Mouse (Mus musculus) adrenal gland, adult 8-10 months (tissue): ENCODE measurements around the gene Tmem132a. TPM values are rescaled to one million over a fixed set of nuclear protein-coding genes. Genes with fewer than 3 reads are reported as not detected.

ENCODE experiments used
- DNase-seq: peaks from one replicate; pipeline ENCODE4 v3.0.0; 2022
- total RNA-seq, 4 experiments: library from RNA; stranded (reverse); gene quantifications; 2 replicates each; pipeline ENCODE4 v1.2.4; 2022

Gene Tmem132a
- total RNA-seq, 4 experiments from 2014 or later, result 39.0 to 47.6 (median 39.9) TPM

DNA sequence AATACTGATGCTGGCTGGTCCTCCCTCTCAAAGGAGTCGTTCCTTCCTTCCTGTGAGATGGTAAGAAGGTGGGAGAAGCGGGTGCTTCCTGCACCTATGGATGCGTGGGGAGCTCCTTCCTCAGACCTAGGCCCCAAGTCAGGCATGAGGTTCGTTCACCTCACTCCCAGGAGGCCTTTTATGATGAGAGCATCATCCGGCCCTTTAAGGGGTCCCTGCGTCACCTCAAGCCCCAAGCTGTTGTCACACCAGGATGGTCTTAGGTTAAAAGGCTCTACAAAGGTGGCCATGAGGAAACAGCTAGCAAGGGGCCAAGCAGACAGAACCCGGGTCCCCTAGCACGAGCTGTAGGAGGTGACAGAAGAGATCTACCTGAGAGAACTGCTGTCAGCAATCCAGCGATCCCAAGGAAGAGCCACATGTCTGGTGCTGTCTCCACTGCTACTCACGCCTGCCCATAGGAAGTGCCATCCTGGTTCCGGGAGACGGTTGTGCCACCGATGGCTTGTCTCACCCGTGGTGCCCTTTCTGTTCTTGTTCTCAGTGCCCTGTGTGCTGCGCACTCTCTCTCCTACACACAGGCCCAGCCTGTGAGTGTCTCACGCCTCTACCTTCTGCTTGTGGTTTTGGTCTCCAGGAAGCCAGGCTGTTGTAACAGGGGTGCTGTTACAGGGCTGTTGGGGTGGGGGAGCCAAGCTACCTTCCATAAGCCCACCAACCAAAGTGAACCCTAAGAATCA lies 40.1 kb downstream of the Tmem132a start, which contains the start of gene Cd6:
Gene Cd6, minus strand, starts transcription at position 623 of the 740 bp plus-strand sequence.
- no peak for DNase-seq

DNA sequence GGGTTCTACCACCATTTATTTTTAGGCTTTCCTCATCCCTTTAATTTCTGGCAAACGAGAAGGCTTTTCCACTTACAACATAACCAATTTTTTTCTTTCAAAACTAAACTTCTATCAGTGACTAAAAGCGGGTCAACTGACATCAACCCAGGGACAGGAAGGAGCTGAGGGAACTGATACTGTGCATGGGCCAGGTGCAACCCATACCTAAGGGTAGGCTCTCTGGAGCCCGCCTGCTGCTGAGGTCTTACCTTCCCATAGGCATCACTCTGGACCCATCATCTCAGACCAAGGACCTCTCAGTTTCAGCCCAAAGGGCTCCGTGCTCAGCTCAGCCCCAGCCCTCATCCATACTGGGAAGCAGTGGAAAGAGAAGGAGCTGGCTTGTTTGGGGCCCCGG lies 41.4 kb downstream of the Tmem132a start:
- DNase-seq, result no peak

GRCm38 (mm10) chr19:10824061-10824460 lies 45.7 kb downstream of the Tmem132a start:
- DNase-seq, result no peak

- DNase-seq, result no peak
Observed at GRCm38 (mm10) chr19:10822534-10822933, 47.2 kb downstream of the Tmem132a start.

GRCm38 (mm10) chr19:10821319-10821718 lies 48.4 kb downstream of the Tmem132a start:
- no peak for DNase-seq

DNA sequence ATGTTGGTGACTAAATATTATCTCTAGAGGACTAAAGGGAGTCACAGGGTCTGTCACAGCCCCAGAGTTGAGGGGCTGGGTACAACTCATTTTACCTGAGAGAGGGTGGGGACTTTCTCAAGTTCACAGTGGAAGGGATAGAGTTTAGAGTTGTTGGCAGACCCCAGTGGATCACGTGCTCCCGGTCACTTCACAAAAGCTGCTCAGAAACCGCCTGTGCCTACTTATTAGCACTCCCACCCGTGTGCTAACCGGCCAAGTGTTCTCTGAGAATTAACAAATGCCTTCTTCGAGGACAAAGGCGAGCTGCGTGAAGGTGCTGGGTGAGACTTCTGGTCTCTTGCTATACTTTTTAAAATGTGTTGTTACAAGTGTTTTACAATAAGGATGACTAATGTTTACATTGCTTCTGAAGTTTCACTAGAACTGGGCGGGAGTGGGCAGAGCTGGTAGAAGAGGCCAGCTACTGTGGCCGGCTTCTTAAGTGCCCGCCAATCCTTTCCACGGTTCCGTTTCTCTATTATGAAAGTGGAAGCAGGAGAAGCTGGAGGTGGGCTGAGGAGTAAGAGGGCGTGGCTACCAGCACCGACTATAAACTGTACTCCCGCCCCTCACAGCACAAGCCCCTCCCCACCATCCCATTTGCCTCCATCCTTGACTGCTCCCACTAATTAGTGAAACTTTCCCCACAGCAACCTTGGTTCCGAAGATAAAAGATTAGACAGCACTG lies 51.4 kb downstream of the Tmem132a start:
- DNase-seq, result no peak

DNA sequence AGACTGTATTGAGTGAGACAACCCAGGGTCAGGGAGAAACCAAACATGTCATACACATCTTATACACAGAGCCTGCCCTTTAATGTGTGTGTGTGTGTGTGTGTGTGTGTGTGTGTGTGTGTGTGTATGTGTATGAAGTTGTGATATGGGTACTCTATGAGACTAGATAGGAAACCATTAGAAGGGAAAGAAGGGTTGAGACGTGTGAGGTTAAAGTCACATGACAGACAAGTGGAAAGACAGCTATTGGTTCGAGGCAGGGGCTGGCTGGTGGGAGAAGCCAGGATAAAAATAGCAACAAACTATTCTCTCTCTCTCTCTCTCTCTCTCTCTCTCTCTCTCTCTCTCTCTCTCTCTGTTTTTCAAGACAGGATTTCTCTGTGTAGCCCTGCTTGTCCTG lies 53.3 kb downstream of the Tmem132a start:
- no peak for DNase-seq

DNA sequence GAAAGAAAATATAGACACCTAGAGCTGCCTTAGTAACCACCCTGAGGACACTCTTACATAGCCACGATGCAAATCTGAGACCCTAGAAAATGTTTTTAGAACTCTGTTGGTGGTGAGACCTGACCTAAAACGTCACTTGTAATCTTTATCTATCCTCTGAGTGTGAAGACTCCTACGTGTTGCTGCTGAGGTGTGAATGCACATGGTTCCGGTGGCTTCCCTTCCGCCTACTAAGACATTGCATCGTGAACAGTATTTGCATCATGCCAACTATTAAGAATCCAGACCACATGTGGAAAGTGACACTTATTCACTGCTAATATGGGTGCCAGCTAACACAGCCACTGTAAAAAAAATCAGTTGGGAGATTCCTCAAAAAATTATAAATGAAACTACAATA lies 53.9 kb downstream of the Tmem132a start:
- no peak for DNase-seq

GRCm38 (mm10) chr19:10813905-10814304 lies 55.8 kb downstream of the Tmem132a start:
- no peak for DNase-seq

- no peak for DNase-seq
Observed at GRCm38 (mm10) chr19:10813039-10813438, 56.7 kb downstream of the Tmem132a start.

DNA sequence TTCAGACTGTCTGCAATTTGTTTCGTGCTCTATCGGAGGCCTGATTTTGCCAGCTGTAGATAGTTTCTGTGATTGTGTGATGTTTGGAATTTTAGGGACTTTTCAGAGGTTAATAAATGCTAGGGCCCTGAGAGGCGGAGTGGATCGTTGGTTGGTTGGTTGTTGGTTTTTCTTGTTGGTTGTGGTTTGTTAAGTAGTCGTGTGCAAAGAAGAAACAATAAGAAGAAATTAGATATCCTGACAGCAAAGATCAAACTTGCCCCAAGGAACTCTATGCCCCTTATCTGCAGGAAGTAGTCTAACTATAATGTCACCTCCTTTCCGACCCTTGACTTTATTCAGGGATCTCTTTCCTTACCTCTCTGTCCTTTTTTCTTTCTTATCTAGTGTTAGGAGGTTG lies 58.3 kb downstream of the Tmem132a start:
- no peak for DNase-seq

DNA sequence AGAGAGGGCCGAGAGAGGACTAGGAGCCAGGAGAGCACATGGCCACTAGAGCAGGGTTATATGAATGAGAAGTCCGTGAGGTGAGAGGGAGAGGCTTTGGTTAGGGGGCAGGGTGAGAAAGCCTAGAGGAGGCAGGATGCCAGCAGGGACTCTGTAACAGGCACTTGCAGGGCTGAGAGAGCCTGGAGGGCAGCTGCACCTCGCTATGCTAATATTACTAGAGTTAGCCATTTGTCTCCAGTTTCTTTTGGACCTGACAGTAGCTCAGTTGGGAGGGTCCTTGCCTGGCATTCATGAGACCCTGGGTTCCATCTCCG lies 59.6 kb downstream of the Tmem132a start:
- DNase-seq, result no peak

DNA sequence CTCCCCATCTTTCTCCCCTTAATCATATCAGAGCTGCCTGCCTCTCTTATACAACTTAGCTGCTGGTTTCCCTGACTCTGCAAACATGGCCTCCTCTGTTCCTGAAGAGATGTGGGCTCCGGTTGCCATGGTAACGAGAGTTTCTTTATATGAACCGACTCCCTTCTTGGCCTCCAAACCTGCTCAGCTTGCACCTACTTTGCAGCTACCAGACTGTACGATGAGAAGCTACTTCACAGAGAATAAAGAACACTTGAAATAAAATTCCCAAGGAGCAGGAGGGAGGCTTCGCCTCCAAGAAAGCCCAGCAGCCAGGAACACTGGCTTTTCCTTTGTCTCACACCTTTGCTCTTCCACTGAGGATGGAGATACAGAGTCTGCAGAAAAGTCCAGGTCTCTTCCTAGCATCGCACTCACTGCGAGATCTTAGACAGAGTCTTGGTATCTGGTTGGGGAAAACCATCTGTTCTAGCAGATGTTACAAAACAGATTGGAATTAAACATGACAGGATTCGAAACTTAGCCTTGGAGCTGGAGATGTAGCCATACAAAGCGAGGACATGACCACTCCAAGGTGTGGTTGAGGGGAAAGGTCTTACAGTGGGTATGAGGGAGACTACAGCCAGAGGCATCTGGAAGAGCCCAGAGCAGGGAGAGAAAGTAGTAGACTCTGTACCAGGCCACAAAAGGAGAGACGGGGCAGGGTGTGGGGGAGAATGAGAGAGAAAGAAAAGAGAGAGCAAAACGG lies 60.1 kb downstream of the Tmem132a start:
- DNase-seq, result no peak

- DNase-seq, result no peak
Observed at GRCm38 (mm10) chr19:10808524-10809233, 61.1 kb downstream of the Tmem132a start.

Other genes with a start within 250 kb of the Tmem132a start
- gene Vwce, start 235.7 kb downstream of the Tmem132a start, total RNA-seq, result 1 to 10 TPM in 1 of 4 experiments, under 1 TPM in 2, not detected in 1; 0.06 to 1.7 (median 0.59) TPM
- gene Pga5, start 191.9 kb downstream of the Tmem132a start, total RNA-seq, result not detected
- 10 to 100 TPM; 24.3 to 40.8 (median 25.3) TPM for gene Vps37c, start 181.2 kb downstream of the Tmem132a start, total RNA-seq
- gene Cd5, start 130.9 kb downstream of the Tmem132a start, total RNA-seq, result under 1 TPM in 2 of 4 experiments, not detected in 2; 0.12 to 0.27 TPM
- gene Cd6, start 39.9 kb downstream of the Tmem132a start, total RNA-seq, result under 1 TPM in 2 of 4 experiments, not detected in 2; 0.18 to 0.30 TPM
- 1 to 10 TPM; 3.7 to 8.4 (median 5.1) TPM for gene Slc15a3, start 30.2 kb downstream of the Tmem132a start, total RNA-seq
- gene Tmem109, start 12.1 kb upstream of the Tmem132a start, total RNA-seq, result 100 to 1,000 TPM; 132 to 209 (median 153) TPM
- 100 to 1,000 TPM; 202 to 232 (median 221) TPM for gene Prpf19, start 25.3 kb upstream of the Tmem132a start, total RNA-seq
- not detected for gene Zp1, start 50.7 kb upstream of the Tmem132a start, total RNA-seq
- under 1 TPM in 3 of 4 experiments, not detected in 1; 0.09 to 0.27 (median 0.24) TPM for gene Ptgdr2, start 67.2 kb upstream of the Tmem132a start, total RNA-seq
- gene Ccdc86, start 79.3 kb upstream of the Tmem132a start, total RNA-seq, result 10 to 100 TPM; 13.6 to 20.2 (median 17.0) TPM
- gene Ms4a10, start 104.7 kb upstream of the Tmem132a start, total RNA-seq, result 10 to 100 TPM in 2 of 4 experiments, 1 to 10 TPM in 1, not detected in 1; 1.1 to 60.0 (median 24.4) TPM
- gene Ms4a15, start 123.3 kb upstream of the Tmem132a start, total RNA-seq, result not detected
- not detected for gene Ms4a18, start 148.1 kb upstream of the Tmem132a start, total RNA-seq
- 1 to 10 TPM; 4.5 to 6.1 (median 5.1) TPM for gene Ms4a8a, start 211.2 kb upstream of the Tmem132a start, total RNA-seq